Comparison of ENCODE assay signal across 18 mouse cellular contexts in genomic region chr4:130882762-130883161, GRCm38 (mm10).
"Had no signal": no experiment of that assay in that cellular context is flagged by ENCODE, and none has a peak within 500 bp of the region (broad histone marks: within the 10 kb centered on the region; RNA-seq: fewer than 3 reads in every experiment).

No protein-coding gene starts in this region.

- H3K36me3 ChIP-seq: midbrain, embryonic 10.5 days; midbrain, embryonic 12.5 days; neural tube, embryonic 13.5 days; neural tube, embryonic 15.5 days had no signal

- H3K27ac ChIP-seq: midbrain, embryonic 10.5 days; midbrain, embryonic 12.5 days; neural tube, embryonic 13.5 days; neural tube, embryonic 15.5 days had no signal

- H3K4me3 ChIP-seq: midbrain, embryonic 10.5 days; midbrain, embryonic 12.5 days; myocyte; neural tube, embryonic 13.5 days; neural tube, embryonic 15.5 days had no signal

- H3K9ac ChIP-seq: lung, embryonic 14.5 days; midbrain, embryonic 12.5 days; neural tube, embryonic 13.5 days; neural tube, embryonic 15.5 days had no signal

- DNase-seq: lung, adult 18-20 months; lung, embryonic 14.5 days; lung, postnatal 10 days; lung, postnatal 4 days; midbrain, embryonic 14.5 days; retina, postnatal 1 day; right cerebral cortex, adult 18-20 months; right cerebral cortex, postnatal 25 days; right cerebral cortex, postnatal 4 days; spleen, adult 18-20 months; thymus, adult 18-20 months; thymus, postnatal 14 days; thymus, postnatal 36 days had no signal
